Mouse (Mus musculus): ENCODE results near the gene Notch4. TPM values are rescaled to one million over a fixed set of nuclear protein-coding genes. Genes with fewer than 3 reads are reported as not detected.
"Not testable (repeated sequence)": the region's sequence is repeated elsewhere in the genome, so short reads cannot be mapped to it uniquely, and the experiment has no call there.

Notch4 gene
- polyA plus RNA-seq (2016; fragmentation: Nextera tagmentation; extraction: Ambion mirVana), result 6.9 TPM in 2 replicates

GRCm38 (mm10) chr17:34564003-34564421 lies at the start of gene Notch4:
Notch4 (plus strand) TSS chr17:34564268.
- peak within 1 kb of the TSS; percentile 63 for H3K27ac ChIP-seq
- peak within 1 kb of the TSS; percentile 21; the same call in 1 of the 2 replicates for H3K4me2 ChIP-seq (replicated peaks)
- ATAC-seq (ENCODE audit: insufficient number of reproducible peaks, insufficient read depth, low FRiP score, low TSS enrichment), result no peak

GRCm38 (mm10) chr17:34516514-34516913 lies 47.6 kb upstream of the Notch4 start:
- Histone ChIP-seq H3K9ac (no peak overlapping the region), H3K36me3 (no peaks in the 10 kb centered on the region), H3K4me2 (replicated peaks) (no peak overlapping the region), H3K27ac (no peak overlapping the region), H3K9me3 (no peaks in the 10 kb centered on the region), H3K4me3 (no peak overlapping the region), H3K4me1 (no peaks in the 10 kb centered on the region), H3K27me3 (no peaks in the 10 kb centered on the region)
- no peak for ATAC-seq (ENCODE audit: insufficient number of reproducible peaks, insufficient read depth, low FRiP score, low TSS enrichment)
- 83% methylated on average over 2 of the region's 2 CpGs for WGBS

More at GRCm38 (mm10) chr17:34564003-34564421, at the start of gene Notch4:
- Histone ChIP-seq H3K4me1 (peaks cover 8% of the 10 kb centered on the region), H3K36me3 (no peaks in the 10 kb centered on the region), H3K27me3 (no peaks in the 10 kb centered on the region; the same call in 1 of the 2 replicates), H3K9ac (no peak within 1 kb of the TSS), H3K9me3 (no peaks in the 10 kb centered on the region), H3K4me3 (no peak within 1 kb of the TSS)
- WGBS, result 9% methylated on average over 6 of the region's 6 CpGs

GRCm38 (mm10) chr17:34517252-34517651 lies 46.8 kb upstream of the Notch4 start, which contains the start of gene Btnl6:
Btnl6 (minus strand) TSS chr17:34517352.
- ATAC-seq (ENCODE audit: insufficient number of reproducible peaks, insufficient read depth, low FRiP score, low TSS enrichment), result no peak
- 88% methylated on average over 4 of the region's 4 CpGs for WGBS
- H3K9me3 ChIP-seq, result no peaks in the 10 kb centered on the region
- H3K27me3 ChIP-seq, result no peaks in the 10 kb centered on the region
- H3K4me3 ChIP-seq, result no peak within 1 kb of the TSS
- H3K9ac ChIP-seq, result no peak within 1 kb of the TSS
- H3K27ac ChIP-seq, result no peak within 1 kb of the TSS
- H3K36me3 ChIP-seq, result no peaks in the 10 kb centered on the region
- no peaks in the 10 kb centered on the region for H3K4me1 ChIP-seq
- no peak within 1 kb of the TSS for H3K4me2 ChIP-seq (replicated peaks)

- Histone ChIP-seq H3K27me3 (no peaks in the 10 kb centered on the region), H3K4me2 (replicated peaks) (no peak overlapping the region), H3K9ac (no peak overlapping the region), H3K27ac (no peak overlapping the region), H3K9me3 (no peaks in the 10 kb centered on the region), H3K36me3 (no peaks in the 10 kb centered on the region), H3K4me1 (no peaks in the 10 kb centered on the region), H3K4me3 (no peak overlapping the region)
- no peak for ATAC-seq (ENCODE audit: insufficient number of reproducible peaks, insufficient read depth, low FRiP score, low TSS enrichment)
- WGBS, result 86% methylated on average over 4 of the region's 4 CpGs
Measured at GRCm38 (mm10) chr17:34517795-34518194, 46.3 kb upstream of the Notch4 start.

GRCm38 (mm10) chr17:34518571-34518970 lies 45.5 kb upstream of the Notch4 start:
- not testable (repeated sequence) for H3K27me3 ChIP-seq; H3K27ac ChIP-seq; ATAC-seq (ENCODE audit: insufficient number of reproducible peaks, insufficient read depth, low FRiP score, low TSS enrichment); H3K4me2 ChIP-seq (replicated peaks); H3K9ac ChIP-seq; H3K9me3 ChIP-seq; H3K36me3 ChIP-seq; H3K4me1 ChIP-seq; H3K4me3 ChIP-seq
- 72% methylated on average over 3 of the region's 3 CpGs for WGBS

- no peak overlapping the region for H3K9ac ChIP-seq
- no peak overlapping the region for H3K4me3 ChIP-seq
- H3K27ac ChIP-seq, result no peak overlapping the region
- no peaks in the 10 kb centered on the region for H3K9me3 ChIP-seq
- no peak for ATAC-seq (ENCODE audit: insufficient number of reproducible peaks, insufficient read depth, low FRiP score, low TSS enrichment)
- no peak overlapping the region for H3K4me2 ChIP-seq (replicated peaks)
- no peaks in the 10 kb centered on the region for H3K27me3 ChIP-seq
- WGBS, result 77% methylated on average over 1 of the region's 1 CpGs
- H3K4me1 ChIP-seq, result no peaks in the 10 kb centered on the region
- no peaks in the 10 kb centered on the region for H3K36me3 ChIP-seq
Measured at GRCm38 (mm10) chr17:34519001-34519400, 45.1 kb upstream of the Notch4 start.

- H3K9ac ChIP-seq, result no peak overlapping the region
- 77% methylated on average over 3 of the region's 3 CpGs for WGBS
- ATAC-seq (ENCODE audit: insufficient number of reproducible peaks, insufficient read depth, low FRiP score, low TSS enrichment), result no peak
- H3K4me2 ChIP-seq (replicated peaks), result no peak overlapping the region
- no peaks in the 10 kb centered on the region for H3K27me3 ChIP-seq
- no peak overlapping the region for H3K4me3 ChIP-seq
- no peaks in the 10 kb centered on the region for H3K9me3 ChIP-seq
- no peaks in the 10 kb centered on the region for H3K36me3 ChIP-seq
- no peak overlapping the region for H3K27ac ChIP-seq
- no peaks in the 10 kb centered on the region for H3K4me1 ChIP-seq
Measured at GRCm38 (mm10) chr17:34532671-34533070, 31.4 kb upstream of the Notch4 start.

- H3K9ac ChIP-seq; H3K9me3 ChIP-seq; H3K36me3 ChIP-seq; H3K27me3 ChIP-seq; H3K4me3 ChIP-seq; H3K27ac ChIP-seq; ATAC-seq (ENCODE audit: insufficient number of reproducible peaks, insufficient read depth, low FRiP score, low TSS enrichment); H3K4me1 ChIP-seq; H3K4me2 ChIP-seq (replicated peaks): not testable (repeated sequence)
- WGBS, result 91% methylated on average over 13 of the region's 13 CpGs
Measured at GRCm38 (mm10) chr17:34543567-34543966, 20.5 kb upstream of the Notch4 start.

GRCm38 (mm10) chr17:34546797-34547196 lies 17.3 kb upstream of the Notch4 start:
- H3K4me3 ChIP-seq, result no peak overlapping the region
- whole genome bisulfite sequencing, result 89% methylated on average over 1 of the region's 1 CpGs

GRCm38 (mm10) chr17:34547601-34548000 lies 16.5 kb upstream of the Notch4 start:
- no peaks in the 10 kb centered on the region for H3K27me3 ChIP-seq
- no peaks in the 10 kb centered on the region for H3K36me3 ChIP-seq
- no peak overlapping the region for H3K4me3 ChIP-seq
- no peak for ATAC-seq (ENCODE audit: insufficient number of reproducible peaks, insufficient read depth, low FRiP score, low TSS enrichment)
- H3K27ac ChIP-seq, result no peak overlapping the region
- WGBS, result 88% methylated on average over 4 of the region's 4 CpGs
- no peak overlapping the region for H3K9ac ChIP-seq
- H3K9me3 ChIP-seq, result no peaks in the 10 kb centered on the region
- no peaks in the 10 kb centered on the region for H3K4me1 ChIP-seq
- no peak overlapping the region for H3K4me2 ChIP-seq (replicated peaks)

More at GRCm38 (mm10) chr17:34546797-34547196, 17.3 kb upstream of the Notch4 start:
- no peak overlapping the region for H3K4me2 ChIP-seq (replicated peaks)
- H3K27ac ChIP-seq, result no peak overlapping the region
- no peaks in the 10 kb centered on the region for H3K9me3 ChIP-seq
- no peak overlapping the region for H3K9ac ChIP-seq
- H3K27me3 ChIP-seq, result no peaks in the 10 kb centered on the region
- no peaks in the 10 kb centered on the region for H3K4me1 ChIP-seq
- ATAC-seq (ENCODE audit: insufficient number of reproducible peaks, insufficient read depth, low FRiP score, low TSS enrichment), result no peak
- H3K36me3 ChIP-seq, result no peaks in the 10 kb centered on the region

- H3K4me1 ChIP-seq, result no peaks in the 10 kb centered on the region
- no peak overlapping the region for H3K27ac ChIP-seq
- no peaks in the 10 kb centered on the region for H3K36me3 ChIP-seq
- no peaks in the 10 kb centered on the region for H3K9me3 ChIP-seq
- no peak overlapping the region for H3K4me3 ChIP-seq
- no peaks in the 10 kb centered on the region for H3K27me3 ChIP-seq
- WGBS, result 82% methylated on average over 3 of the region's 3 CpGs
- no peak for ATAC-seq (ENCODE audit: insufficient number of reproducible peaks, insufficient read depth, low FRiP score, low TSS enrichment)
- no peak overlapping the region for H3K4me2 ChIP-seq (replicated peaks)
- H3K9ac ChIP-seq, result no peak overlapping the region
Measured at GRCm38 (mm10) chr17:34549156-34549555, 14.9 kb upstream of the Notch4 start.

- Histone ChIP-seq H3K4me3 (no peak overlapping the region), H3K9me3 (no peaks in the 10 kb centered on the region), H3K4me2 (replicated peaks) (no peak overlapping the region), H3K27me3 (no peaks in the 10 kb centered on the region), H3K36me3 (no peaks in the 10 kb centered on the region), H3K4me1 (no peaks in the 10 kb centered on the region), H3K27ac (no peak overlapping the region), H3K9ac (no peak overlapping the region)
- no peak for ATAC-seq (ENCODE audit: insufficient number of reproducible peaks, insufficient read depth, low FRiP score, low TSS enrichment)
- 73% methylated on average over 2 of the region's 2 CpGs for WGBS
Measured at GRCm38 (mm10) chr17:34549843-34550242, 14.2 kb upstream of the Notch4 start.

GRCm38 (mm10) chr17:34555483-34555882 lies 8.6 kb upstream of the Notch4 start:
- Histone ChIP-seq H3K27me3 (no peaks in the 10 kb centered on the region), H3K27ac (no peak overlapping the region), H3K36me3 (no peaks in the 10 kb centered on the region), H3K4me3 (no peak overlapping the region), H3K4me2 (replicated peaks) (no peak overlapping the region), H3K9ac (no peak overlapping the region), H3K4me1 (no peaks in the 10 kb centered on the region), H3K9me3 (no peaks in the 10 kb centered on the region)
- 27% methylated on average over 5 of the region's 5 CpGs for WGBS
- no peak for ATAC-seq (ENCODE audit: insufficient number of reproducible peaks, insufficient read depth, low FRiP score, low TSS enrichment)

Measured in embryonic facial prominence, embryonic 12.5 days (tissue).